Mouse (Mus musculus): ENCODE measurements around the gene Plin2. TPM values are rescaled to one million over a fixed set of nuclear protein-coding genes. Genes with fewer than 3 reads are reported as not detected.
"Not testable (repeated sequence)": the region's sequence is repeated elsewhere in the genome, so short reads cannot be mapped to it uniquely, and the experiment has no call there.

Gene Plin2
- polyA plus RNA-seq, 1 experiment from 2014 or later, result 102 TPM

GRCm38 (mm10) chr4:86683746-86684145 is 13.9 kb upstream of the Plin2 start:
- no peak overlapping the region for H3K4me3 ChIP-seq (ENCODE audit: low read depth, low read length)
- H3K4me2 ChIP-seq, result no peak overlapping the region
- H3K36me3 ChIP-seq (ENCODE audit: insufficient read depth), result no peaks in the 10 kb centered on the region
- no peaks in the 10 kb centered on the region for H3K27me3 ChIP-seq (ENCODE audit: insufficient read depth, low read length)
- ATAC-seq (ENCODE audit: insufficient read depth), result no peak
- H3K4me1 ChIP-seq (ENCODE audit: insufficient read depth), result peaks cover 9% of the 10 kb centered on the region; the same call in 1 of the 2 replicates
- no peak overlapping the region for H3K27ac ChIP-seq (ENCODE audit: low read depth)
- H3K9ac ChIP-seq, result no peak overlapping the region
- DNase-seq, result no peak
- H3K9me3 ChIP-seq (ENCODE audit: low read depth, low read length), result no peaks in the 10 kb centered on the region
- no peak for TF ChIP-seq CTCF (IDR thresholded peaks at IDR 0.05; ENCODE audit: low read depth)
- WGBS, result 93% methylated on average over 5 of the region's 5 CpGs

- no peak overlapping the region for H3K4me3 ChIP-seq (ENCODE audit: low read depth, low read length)
- H3K9me3 ChIP-seq (ENCODE audit: low read depth, low read length), result no peaks in the 10 kb centered on the region
- TF ChIP-seq CTCF (IDR thresholded peaks at IDR 0.05; ENCODE audit: low read depth), result no peak
- ATAC-seq (ENCODE audit: insufficient read depth), result no peak
- H3K36me3 ChIP-seq (ENCODE audit: insufficient read depth), result no peaks in the 10 kb centered on the region
- H3K4me2 ChIP-seq, result no peak overlapping the region
- peaks cover 9% of the 10 kb centered on the region; the same call in 1 of the 2 replicates for H3K4me1 ChIP-seq (ENCODE audit: insufficient read depth)
- DNase-seq, result no peak
- no peak overlapping the region for H3K9ac ChIP-seq
- WGBS, result 83% methylated on average over 5 of the region's 5 CpGs
- no peaks in the 10 kb centered on the region for H3K27me3 ChIP-seq (ENCODE audit: insufficient read depth, low read length)
- no peak overlapping the region for H3K27ac ChIP-seq (ENCODE audit: low read depth)
These were observed 13.4 kb upstream of the Plin2 start for GRCm38 (mm10) chr4:86683280-86683679.

- 77% methylated on average over 2 of the region's 2 CpGs for WGBS
- Histone ChIP-seq H3K36me3 (ENCODE audit: insufficient read depth) (no peaks in the 10 kb centered on the region), H3K4me2 (no peak overlapping the region), H3K4me1 (ENCODE audit: insufficient read depth) (peaks cover 9% of the 10 kb centered on the region; the same call in 1 of the 2 replicates), H3K4me3 (ENCODE audit: low read depth, low read length) (no peak overlapping the region), H3K9me3 (ENCODE audit: low read depth, low read length) (no peaks in the 10 kb centered on the region), H3K27ac (ENCODE audit: low read depth) (no peak overlapping the region), H3K27me3 (ENCODE audit: insufficient read depth, low read length) (no peaks in the 10 kb centered on the region), H3K9ac (no peak overlapping the region)
- no peak for TF ChIP-seq CTCF (IDR thresholded peaks at IDR 0.05; ENCODE audit: low read depth)
- ATAC-seq (ENCODE audit: insufficient read depth) (no peak), DNase-seq (no peak)
These were observed 12.0 kb upstream of the Plin2 start for GRCm38 (mm10) chr4:86681846-86682245.

- no peaks in the 10 kb centered on the region for H3K9me3 ChIP-seq (ENCODE audit: low read depth, low read length)
- WGBS, result 37% methylated on average over 3 of the region's 3 CpGs
- H3K4me3 ChIP-seq (ENCODE audit: low read depth, low read length), result no peak overlapping the region
- H3K27ac ChIP-seq (ENCODE audit: low read depth), result no peak overlapping the region
- no peaks in the 10 kb centered on the region for H3K27me3 ChIP-seq (ENCODE audit: insufficient read depth, low read length)
- no peak for TF ChIP-seq CTCF (IDR thresholded peaks at IDR 0.05; ENCODE audit: low read depth)
- DNase-seq (no peak), ATAC-seq (ENCODE audit: insufficient read depth) (no peak)
- no peaks in the 10 kb centered on the region for H3K36me3 ChIP-seq (ENCODE audit: insufficient read depth)
- H3K4me2 ChIP-seq, result no peak overlapping the region
- peaks cover 9% of the 10 kb centered on the region; the same call in 1 of the 2 replicates for H3K4me1 ChIP-seq (ENCODE audit: insufficient read depth)
- no peak overlapping the region for H3K9ac ChIP-seq
These were observed 11.6 kb upstream of the Plin2 start for GRCm38 (mm10) chr4:86681421-86681820.

GRCm38 (mm10) chr4:86679686-86680085 is 9.8 kb upstream of the Plin2 start:
- WGBS, result 90% methylated on average over 2 of the region's 2 CpGs
- no peak for TF ChIP-seq CTCF (IDR thresholded peaks at IDR 0.05; ENCODE audit: low read depth)

GRCm38 (mm10) chr4:86676756-86677155 is 6.9 kb upstream of the Plin2 start:
- no peaks in the 10 kb centered on the region; the same call in 1 of the 2 replicates for H3K4me1 ChIP-seq (ENCODE audit: insufficient read depth)
- no peak for TF ChIP-seq CTCF (IDR thresholded peaks at IDR 0.05; ENCODE audit: low read depth)
- H3K36me3 ChIP-seq (ENCODE audit: insufficient read depth), result no peaks in the 10 kb centered on the region
- no peak overlapping the region for H3K9ac ChIP-seq
- H3K27me3 ChIP-seq (ENCODE audit: insufficient read depth, low read length), result no peaks in the 10 kb centered on the region
- ATAC-seq (ENCODE audit: insufficient read depth) (no peak), DNase-seq (no peak)
- no peak overlapping the region for H3K4me2 ChIP-seq
- H3K27ac ChIP-seq (ENCODE audit: low read depth), result no peak overlapping the region
- no peaks in the 10 kb centered on the region for H3K9me3 ChIP-seq (ENCODE audit: low read depth, low read length)
- H3K4me3 ChIP-seq (ENCODE audit: low read depth, low read length), result no peak overlapping the region

More at GRCm38 (mm10) chr4:86679686-86680085, 9.8 kb upstream of the Plin2 start:
- Histone ChIP-seq H3K27me3 (ENCODE audit: insufficient read depth, low read length) (no peaks in the 10 kb centered on the region), H3K36me3 (ENCODE audit: insufficient read depth) (no peaks in the 10 kb centered on the region), H3K4me1 (ENCODE audit: insufficient read depth) (no peaks in the 10 kb centered on the region), H3K9me3 (ENCODE audit: low read depth, low read length) (no peaks in the 10 kb centered on the region), H3K27ac (ENCODE audit: low read depth) (no peak overlapping the region), H3K4me3 (ENCODE audit: low read depth, low read length) (no peak overlapping the region), H3K9ac (no peak overlapping the region), H3K4me2 (no peak overlapping the region)
- ATAC-seq (ENCODE audit: insufficient read depth) (no peak), DNase-seq (no peak)

- not testable (repeated sequence) for DNase-seq; H3K27ac ChIP-seq (ENCODE audit: low read depth); H3K9me3 ChIP-seq (ENCODE audit: low read depth, low read length); ATAC-seq (ENCODE audit: insufficient read depth); H3K4me3 ChIP-seq (ENCODE audit: low read depth, low read length); H3K36me3 ChIP-seq (ENCODE audit: insufficient read depth); H3K4me1 ChIP-seq (ENCODE audit: insufficient read depth); H3K27me3 ChIP-seq (ENCODE audit: insufficient read depth, low read length); H3K4me2 ChIP-seq; H3K9ac ChIP-seq
These were observed 4.9 kb upstream of the Plin2 start for GRCm38 (mm10) chr4:86674739-86675138.

GRCm38 (mm10) chr4:86674150-86674549 is 4.3 kb upstream of the Plin2 start:
- not testable (repeated sequence) for H3K4me1 ChIP-seq (ENCODE audit: insufficient read depth); H3K36me3 ChIP-seq (ENCODE audit: insufficient read depth); H3K9me3 ChIP-seq (ENCODE audit: low read depth, low read length); H3K27me3 ChIP-seq (ENCODE audit: insufficient read depth, low read length); H3K4me2 ChIP-seq; H3K4me3 ChIP-seq (ENCODE audit: low read depth, low read length); H3K9ac ChIP-seq; H3K27ac ChIP-seq (ENCODE audit: low read depth); DNase-seq; ATAC-seq (ENCODE audit: insufficient read depth)

Data from lung, embryonic 14.5 days (tissue).